Comparison of ENCODE assay signal across 10 mouse cellular contexts in genomic region chr2:102882597-102883272, GRCm38 (mm10). TPM values are rescaled to one million over a fixed set of nuclear protein-coding genes. Genes with fewer than 3 reads are reported as not detected.
A peak's percentile ranks its signal among the peaks of the same experiment; 100 is the strongest.
DNase-seq lines count a peak whose midpoint lies in the region; ATAC-seq lines count a peak whose summit lies in the region.
"Had no signal": no experiment of that assay in that cellular context is flagged by ENCODE, and none has a peak within 500 bp of the region (broad histone marks: within the 10 kb centered on the region; RNA-seq: fewer than 3 reads in every experiment).

No protein-coding gene starts in this region.

- no peaks in the 10 kb centered on the region for H3K9me3 ChIP-seq in heart, embryonic 11.5 days (replicated peaks; ENCODE audit: control insufficient read depth, low read length)
- H3K9me3 ChIP-seq in limb, embryonic 13.5 days = no peaks in the 10 kb centered on the region

- H3K9ac ChIP-seq in heart, embryonic 11.5 days (ENCODE audit: low read depth, low read length) = 0 out of 2 replicates have a peak overlapping the region, but pooled peaks have one; percentile 10
- H3K9ac ChIP-seq in limb, embryonic 13.5 days = no peak overlapping the region

- H3K27ac ChIP-seq in heart, embryonic 11.5 days (ENCODE audit: low read depth, low read length) = peak overlapping the region; percentile 38
- H3K27ac ChIP-seq in limb, embryonic 13.5 days = peak overlapping the region; percentile 34; the same call in 1 of the 2 replicates
- H3K27ac ChIP-seq: hindbrain, postnatal 0 days had no signal

- intact Hi-C loops in left cerebral cortex, postnatal 4 days (cut with DNase I) = no loop called here

- no peaks in the 10 kb centered on the region for H3K36me3 ChIP-seq in heart, embryonic 11.5 days (ENCODE audit: control insufficient read depth, insufficient read depth, low read length)
- H3K36me3 ChIP-seq in limb, embryonic 13.5 days = no peaks in the 10 kb centered on the region

- no peak for ATAC-seq in heart, embryonic 11.5 days (replicated peaks; ENCODE audit: insufficient number of reproducible peaks, low FRiP score, low TSS enrichment)
- no peak for ATAC-seq in limb, embryonic 13.5 days (ENCODE audit: low FRiP score, low read depth)

- peaks cover 24% of the 10 kb centered on the region for H3K4me1 ChIP-seq in heart, embryonic 11.5 days (ENCODE audit: control insufficient read depth, insufficient read depth, low read length)
- H3K4me1 ChIP-seq in limb, embryonic 13.5 days = peaks cover 14% of the 10 kb centered on the region

- H3K4me3 ChIP-seq in heart, embryonic 11.5 days (ENCODE audit: low read depth, low read length) = no peak overlapping the region
- no peak overlapping the region for H3K4me3 ChIP-seq in limb, embryonic 13.5 days
- H3K4me3 ChIP-seq: erythroblast, embryonic 14.5 days had no signal

- no peaks in the 10 kb centered on the region for H3K27me3 ChIP-seq in heart, embryonic 11.5 days (ENCODE audit: control insufficient read depth, insufficient read depth, low read length)
- H3K27me3 ChIP-seq in limb, embryonic 13.5 days = no peaks in the 10 kb centered on the region

- no peak overlapping the region; the same call in 1 of the 2 replicates for H3K4me2 ChIP-seq in heart, embryonic 11.5 days
- H3K4me2 ChIP-seq in limb, embryonic 13.5 days (replicated peaks) = no peak overlapping the region

- DNase-seq in gastrocnemius, postnatal 25 days = peak; percentile 32
- no peak for DNase-seq in gastrocnemius, postnatal 10 days
- peak; percentile 39 for DNase-seq in Muller cell, postnatal 12 days (ENCODE audit: inconsistent ontology term)
- no peak for DNase-seq in urinary bladder, adult 2 months (ENCODE audit: low spot score)
- DNase-seq in cerebellum, adult 9-10 months = no peak
- no peak for DNase-seq in left cerebral cortex, postnatal 4 days

- 24% methylated on average over 6 of the region's 6 CpGs for WGBS in heart, embryonic 11.5 days (ENCODE audit: insufficient replicate concordance)
- WGBS in limb, embryonic 13.5 days = 36% methylated on average over 6 of the region's 6 CpGs

RNA-seq across cellular contexts. Expression of gene Cd44, which starts 18.7 kb away (rescaled TPM):
- 1 to 10 TPM; 6.1 to 6.5 TPM for total RNA-seq in gastrocnemius, postnatal 25 days (2021)
- 10 to 100 TPM; 25.0 to 39.2 TPM for total RNA-seq in gastrocnemius, postnatal 10 days (2021)
- 24.8 and 28.8 TPM in 2 replicates for polyA plus RNA-seq in heart, embryonic 11.5 days (2014; fragmentation: Nextera tagmentation; extraction: Ambion mirVana)
- 11.7 and 13.0 TPM in 2 replicates for polyA plus RNA-seq in limb, embryonic 13.5 days (2015; fragmentation: Nextera tagmentation; extraction: Ambion mirVana)
- polyA plus RNA-seq in urinary bladder, adult 2 months (2012; rRNA removed) = 26.9 and 32.5 TPM in 2 replicates
- total RNA-seq in left cerebral cortex, postnatal 4 days (2021) = 10 to 100 TPM; 10.6 to 11.0 TPM

Comparison
In these comparisons a context has a peak if more than half of its experiments do, and no peak if none do; other contexts are left out.
1. DNase-seq: peak in gastrocnemius, postnatal 25 days (single experiment) and Muller cell, postnatal 12 days (single experiment); none in gastrocnemius, postnatal 10 days (single experiment), urinary bladder, adult 2 months (single experiment), cerebellum, adult 9-10 months (single experiment) and left cerebral cortex, postnatal 4 days (single experiment).